Mouse (Mus musculus): ENCODE results near the gene B230307C23Rik.
"Not testable (repeated sequence)": the region's sequence is repeated elsewhere in the genome, so short reads cannot be mapped to it uniquely, and the experiment has no call there.

Gene B230307C23Rik

DNA sequence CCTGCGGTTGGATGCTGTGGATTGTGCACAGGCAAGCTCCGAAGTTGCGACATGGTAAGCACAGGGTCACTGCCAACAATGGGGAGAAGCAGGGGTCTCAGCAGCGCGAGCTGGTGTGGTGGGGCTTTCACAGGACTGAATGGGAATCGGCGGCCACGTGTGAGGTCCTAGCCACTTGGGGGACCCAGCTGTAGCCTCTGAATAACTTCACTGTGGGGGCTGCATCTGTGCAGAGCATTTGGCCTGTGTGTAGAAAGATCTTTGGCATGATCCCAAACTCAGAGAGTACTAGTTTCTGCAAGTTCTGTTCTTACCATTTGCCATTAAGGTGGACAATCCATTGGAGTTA lies 242 bp downstream of the B230307C23Rik start:
- DNase-seq (ENCODE audit: extremely low spot score, low spot score): not testable (repeated sequence)

DNA sequence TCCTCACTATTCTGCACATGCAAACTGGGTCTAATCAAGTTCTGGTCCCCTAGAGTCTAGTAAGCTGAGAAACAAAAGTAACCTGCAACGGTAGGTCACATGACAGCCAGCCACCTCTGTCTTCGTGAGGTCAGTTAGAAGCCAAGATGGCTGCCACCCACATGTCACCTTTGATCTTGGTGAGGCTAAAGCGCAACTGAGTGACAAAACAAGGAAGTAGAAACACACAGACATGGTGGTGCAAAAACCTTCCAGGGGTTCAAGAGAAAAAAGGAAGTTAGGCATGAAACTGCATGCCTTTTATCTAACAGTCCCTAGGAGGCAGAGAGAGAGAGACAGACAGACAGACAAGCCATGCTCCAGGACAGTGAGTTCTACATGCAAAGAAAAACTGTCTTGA lies 25.0 kb downstream of the B230307C23Rik start:
- DNase-seq (ENCODE audit: extremely low spot score, low spot score): no peak

GRCm38 (mm10) chr16:98022657-98023345 lies 25.7 kb downstream of the B230307C23Rik start:
- no peak for DNase-seq (ENCODE audit: extremely low spot score, low spot score)

DNA sequence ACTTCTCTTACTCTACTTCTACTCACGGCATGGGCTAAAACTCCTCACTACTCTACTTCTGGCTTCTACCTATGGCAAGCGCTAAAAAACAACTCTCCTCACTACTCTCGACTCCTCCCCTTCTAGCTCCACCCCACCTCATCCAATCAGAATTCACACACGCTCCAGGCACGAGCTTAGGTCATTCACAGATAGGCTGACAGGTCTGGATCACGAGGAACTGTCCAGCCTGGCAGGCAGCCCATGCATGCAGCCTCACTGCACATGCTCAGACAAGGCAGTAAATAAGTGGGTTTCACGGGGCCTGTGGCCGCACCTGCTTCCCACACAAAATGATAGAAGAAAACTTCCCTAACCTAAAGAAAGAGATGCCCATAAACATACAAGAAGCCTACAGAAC lies 29.1 kb downstream of the B230307C23Rik start:
- not testable (repeated sequence) for DNase-seq (ENCODE audit: extremely low spot score, low spot score)

DNA sequence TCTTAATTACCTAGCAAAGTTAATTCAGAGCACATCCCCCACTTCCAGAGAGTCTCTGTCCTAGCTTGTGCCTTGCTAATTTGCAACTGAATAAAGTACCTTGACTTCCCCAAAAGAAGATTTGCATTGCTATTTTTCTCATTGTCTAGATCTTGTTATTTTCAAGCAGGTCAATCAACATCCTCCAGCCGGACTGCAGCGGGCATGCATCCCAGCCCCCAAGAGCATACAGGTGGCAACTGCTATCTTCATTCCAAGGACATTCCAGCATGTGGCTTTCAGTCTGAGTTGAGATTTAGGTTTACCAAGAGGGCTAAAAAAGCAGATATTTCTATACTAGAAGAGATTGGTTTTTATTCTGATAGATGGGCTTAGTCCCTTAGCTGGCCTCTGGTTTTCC lies 37.9 kb downstream of the B230307C23Rik start:
- DNase-seq (ENCODE audit: extremely low spot score, low spot score): not testable (repeated sequence)

DNA sequence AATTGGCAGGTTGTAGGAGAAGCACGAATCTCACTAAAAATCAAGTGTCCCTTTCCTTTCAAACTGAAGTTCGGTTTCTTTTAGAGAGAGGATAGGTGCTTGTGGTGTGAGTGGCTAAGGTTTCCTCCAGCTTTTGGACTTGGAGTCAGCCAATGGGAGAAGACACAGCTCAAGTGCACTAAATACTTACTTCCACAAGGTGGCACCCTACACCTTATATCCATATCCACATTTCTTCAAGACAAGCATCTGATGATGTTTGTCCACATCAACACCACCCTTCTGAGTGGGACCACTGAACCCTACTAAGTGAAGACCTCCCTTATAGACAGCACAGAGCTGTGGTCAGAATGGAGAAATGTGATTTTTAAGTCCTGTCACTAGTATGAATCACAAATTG lies 44.6 kb downstream of the B230307C23Rik start:
- DNase-seq (ENCODE audit: extremely low spot score, low spot score): no peak

DNA sequence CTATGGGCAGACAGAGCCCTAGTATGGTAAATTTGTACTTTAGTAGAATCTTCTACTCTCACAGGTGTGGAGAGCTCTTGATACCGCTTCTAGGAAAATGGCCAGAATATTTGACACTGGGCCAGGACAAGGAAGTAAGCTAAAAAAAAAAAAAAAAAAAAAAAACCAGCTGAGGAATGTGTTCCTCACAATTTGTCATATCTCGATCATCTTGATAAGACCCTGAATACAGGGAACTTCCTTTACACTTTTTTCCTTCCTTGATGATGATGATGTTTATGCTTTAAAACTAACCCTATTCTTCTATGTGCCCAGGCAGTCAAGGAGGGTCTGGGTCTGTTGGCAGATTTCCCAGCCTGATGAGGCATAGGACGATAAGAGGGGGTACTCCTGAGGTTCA lies 82.3 kb downstream of the B230307C23Rik start:
- DNase-seq (ENCODE audit: extremely low spot score, low spot score): not testable (repeated sequence)

GRCm38 (mm10) chr16:98081140-98081539 lies 84.0 kb downstream of the B230307C23Rik start:
- not testable (repeated sequence) for DNase-seq (ENCODE audit: extremely low spot score, low spot score)
